Mouse (Mus musculus) heart, adult 8-10 months (tissue): Measurements from ENCODE around the gene Tcte2. TPM values are rescaled to one million over a fixed set of nuclear protein-coding genes. Genes with fewer than 3 reads are reported as not detected.
"Not testable (repeated sequence)": the region's sequence is repeated elsewhere in the genome, so short reads cannot be mapped to it uniquely, and the experiment has no call there.

Source experiments
- DNase-seq: peaks from one replicate; pipeline ENCODE4 v3.0.0; 2022; ENCODE audit warnings: low spot score
- total RNA-seq, 4 experiments: library from RNA; stranded (reverse); gene quantifications; 2 replicates each; pipeline ENCODE4 v1.2.4; 2022

Tcte2 gene
- 1 to 10 TPM; 6.0 to 7.6 (median 6.3) TPM for total RNA-seq

- no peak for DNase-seq
Observed at GRCm38 (mm10) chr17:13761179-13761913, at the start of gene Tcte2. Gene Tcte2 (minus strand): TSS chr17:13761825.

GRCm38 (mm10) chr17:13806016-13806415, 44.4 kb upstream of the Tcte2 start:
- DNase-seq = no peak

GRCm38 (mm10) chr17:13802836-13803408, 41.3 kb upstream of the Tcte2 start:
- DNase-seq = no peak

GRCm38 (mm10) chr17:13797691-13798090, 36.1 kb upstream of the Tcte2 start:
- no peak for DNase-seq

DNA sequence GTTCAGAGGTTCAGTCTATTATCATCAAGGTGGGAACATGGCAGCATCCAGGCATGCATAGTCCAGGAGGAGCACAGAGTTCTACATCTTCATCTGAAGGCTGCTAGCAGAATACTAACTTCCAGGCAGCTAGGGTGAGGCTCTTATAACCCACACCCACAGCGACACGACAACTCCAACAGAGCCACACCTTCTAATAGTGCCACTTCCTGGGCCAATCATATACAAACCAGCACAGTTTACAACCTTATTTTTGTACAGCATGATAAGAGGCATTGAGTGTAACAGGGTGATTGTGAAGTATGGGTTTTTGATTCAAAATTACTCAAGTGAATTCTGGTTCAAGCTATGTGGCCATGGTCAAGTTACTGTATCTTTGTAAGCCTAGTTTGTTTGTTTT, 28.4 kb upstream of the Tcte2 start:
- DNase-seq = not testable (repeated sequence)

DNA sequence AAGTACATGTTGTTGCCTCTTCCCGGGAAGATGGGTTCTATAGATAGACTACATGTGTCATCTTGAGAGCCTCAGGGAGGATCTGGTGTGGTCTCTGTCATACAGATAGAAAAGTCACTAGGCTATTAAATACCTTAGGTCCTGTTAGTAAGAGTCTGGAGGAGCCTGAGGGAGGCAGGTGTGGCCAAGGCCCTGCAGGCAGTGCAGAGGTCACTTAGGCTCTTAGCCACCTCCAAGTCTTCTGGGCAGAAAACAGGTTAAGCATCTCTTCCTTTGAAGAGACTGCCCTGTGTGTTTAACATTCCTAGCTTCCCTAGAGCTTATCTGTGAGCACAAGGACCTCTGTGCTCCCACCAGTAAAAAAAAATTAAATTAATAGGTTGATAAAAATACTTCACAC, 21.8 kb upstream of the Tcte2 start:
- no peak for DNase-seq

DNA sequence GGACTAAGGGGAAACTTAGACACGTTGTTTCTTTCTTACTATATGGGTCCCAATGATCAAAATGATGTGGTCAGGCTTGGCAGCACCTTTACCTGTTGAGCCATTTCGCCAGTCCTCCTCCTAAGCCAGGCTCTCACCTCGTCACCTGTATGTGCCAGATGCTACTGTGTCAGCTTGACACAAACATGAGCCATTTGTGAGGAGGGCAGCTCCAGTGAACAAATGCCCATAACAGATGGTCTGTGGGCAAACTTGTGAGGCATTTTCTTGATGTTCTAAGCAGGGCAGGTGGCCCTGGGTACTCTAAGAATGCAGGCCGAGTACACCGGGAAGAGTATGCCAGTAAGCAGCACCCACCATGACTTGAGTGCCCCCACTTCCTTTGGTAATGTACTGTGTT, 20.3 kb upstream of the Tcte2 start:
- no peak for DNase-seq

- DNase-seq = no peak
Observed at GRCm38 (mm10) chr17:13778865-13779264, 17.2 kb upstream of the Tcte2 start.

GRCm38 (mm10) chr17:13777676-13778075, 16.1 kb upstream of the Tcte2 start:
- DNase-seq = no peak

DNA sequence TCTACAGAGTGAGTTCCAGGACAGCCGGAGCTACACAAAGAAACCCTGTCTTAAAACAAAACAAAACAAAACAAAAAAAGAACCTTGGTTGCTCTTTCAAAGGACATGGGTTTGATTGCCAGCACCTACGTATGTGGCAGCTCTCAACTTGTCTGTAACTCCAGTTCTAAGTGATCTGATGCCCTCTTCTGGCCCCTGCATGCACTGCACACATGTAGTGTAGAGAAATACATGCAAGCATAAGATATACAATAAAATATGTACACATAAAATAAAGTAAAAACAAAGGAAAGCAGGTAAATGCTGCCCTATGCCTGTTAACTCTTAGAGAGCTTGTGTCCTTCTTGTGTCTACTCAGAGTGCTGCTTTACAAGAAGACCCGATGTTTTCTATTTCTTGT, 7.6 kb upstream of the Tcte2 start:
- no peak for DNase-seq

DNA sequence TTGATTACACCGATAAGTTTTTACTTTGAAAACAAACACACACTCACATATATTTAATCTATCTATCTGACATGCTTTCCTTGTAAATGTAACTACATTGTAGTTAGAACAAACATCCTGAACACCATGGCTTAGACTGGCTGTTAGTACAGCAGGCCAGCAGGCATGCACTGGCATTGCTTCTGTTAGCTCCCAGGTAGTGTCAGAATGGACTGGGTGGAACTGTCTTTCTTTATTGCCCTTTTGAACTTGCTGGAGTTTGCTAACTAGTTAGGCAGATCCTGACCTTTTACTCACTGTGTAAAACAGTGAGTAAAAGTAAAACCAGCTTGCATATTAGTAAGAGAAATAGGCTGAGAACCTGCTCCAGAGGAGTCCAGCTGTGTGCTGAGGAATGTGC, 6.9 kb upstream of the Tcte2 start:
- DNase-seq = no peak

DNA sequence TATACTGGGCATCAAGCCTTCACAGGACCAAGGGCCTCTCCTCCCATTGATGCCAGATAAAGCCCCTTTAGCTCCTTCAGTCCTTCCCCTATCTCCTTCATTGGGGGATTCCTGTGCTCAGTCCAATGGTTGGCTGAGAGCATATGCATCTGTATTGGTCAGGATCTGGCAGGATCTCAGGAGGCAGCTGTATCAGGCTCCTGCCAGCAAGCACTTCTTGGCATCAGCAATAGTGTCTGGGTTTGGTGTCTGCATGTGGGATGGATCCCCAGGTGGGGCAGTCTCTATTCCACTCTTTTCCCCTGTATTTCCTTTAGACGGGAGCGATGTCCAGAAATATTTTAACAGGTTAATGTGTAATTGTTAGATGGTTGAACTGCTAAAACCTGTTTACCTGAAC, 3.3 kb upstream of the Tcte2 start:
- DNase-seq = not testable (repeated sequence)

DNA sequence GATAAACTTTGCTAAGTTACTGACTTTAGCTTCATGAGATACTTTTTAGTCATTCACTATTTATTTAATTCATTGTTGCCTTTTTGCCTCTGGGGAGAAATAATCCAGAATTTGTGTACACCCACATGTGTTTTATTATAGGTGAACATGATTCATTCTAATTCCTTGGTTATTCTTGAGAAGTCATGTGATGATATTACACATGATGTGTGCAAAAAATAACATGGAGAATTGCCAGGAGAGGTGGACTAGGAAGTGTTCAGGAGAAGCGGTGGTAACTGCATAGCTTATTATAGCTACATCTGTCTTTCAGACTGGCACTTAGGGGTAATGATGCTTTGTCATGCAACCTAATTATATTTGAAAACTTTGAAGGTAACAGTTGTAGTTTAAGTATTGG, 2.2 kb upstream of the Tcte2 start:
- DNase-seq = no peak

GRCm38 (mm10) chr17:13760675-13761178, 898 bp downstream of the Tcte2 start:
- no peak for DNase-seq

DNA sequence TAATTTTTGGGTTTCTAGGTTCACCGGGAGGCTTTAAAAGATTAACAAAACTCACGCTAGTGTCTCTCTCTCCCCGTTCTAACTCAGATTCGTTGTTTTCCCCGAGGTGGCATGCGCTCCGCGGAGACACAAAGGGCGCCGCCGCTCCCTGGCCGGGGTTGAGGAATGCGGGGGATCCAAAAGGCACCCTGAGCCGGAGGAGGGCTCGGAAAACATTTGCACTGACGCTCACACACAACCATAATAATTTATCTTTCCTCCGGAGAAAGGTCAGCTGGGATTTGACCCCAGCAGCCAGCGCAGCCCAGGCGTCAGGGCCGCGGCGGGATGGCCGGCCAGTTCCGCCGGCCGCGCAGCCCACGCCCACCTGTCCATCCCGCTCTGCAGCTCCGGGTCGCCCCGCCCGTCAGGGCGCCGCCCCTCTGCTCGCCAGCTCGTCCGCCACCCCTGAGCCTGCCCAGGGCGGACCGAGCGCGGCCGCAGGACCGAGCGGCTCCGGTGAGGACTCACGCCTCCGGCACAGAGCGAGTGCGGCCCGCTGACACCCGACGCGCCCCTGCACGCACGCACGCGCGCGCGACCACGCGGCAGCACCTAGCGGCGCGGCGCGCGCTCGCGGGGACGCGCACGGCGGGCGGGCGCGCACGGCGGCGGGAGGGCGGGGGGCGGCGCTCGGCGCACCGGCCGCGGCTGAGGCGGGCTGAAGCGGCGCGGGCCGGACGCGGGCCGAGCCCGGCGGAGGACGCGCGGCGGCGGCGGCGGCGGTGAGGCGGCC, 1.6 kb downstream of the Tcte2 start, which contains the start of gene Afdn:
Afdn (plus strand) TSS at position 687 of the 775 bp plus-strand sequence.
- DNase-seq = peak; percentile 64

- no peak for DNase-seq
Observed at GRCm38 (mm10) chr17:13759156-13759852, 2.3 kb downstream of the Tcte2 start.

GRCm38 (mm10) chr17:13758586-13758985, 3.0 kb downstream of the Tcte2 start:
- DNase-seq = no peak

GRCm38 (mm10) chr17:13754940-13755339, 6.7 kb downstream of the Tcte2 start:
- no peak for DNase-seq

DNA sequence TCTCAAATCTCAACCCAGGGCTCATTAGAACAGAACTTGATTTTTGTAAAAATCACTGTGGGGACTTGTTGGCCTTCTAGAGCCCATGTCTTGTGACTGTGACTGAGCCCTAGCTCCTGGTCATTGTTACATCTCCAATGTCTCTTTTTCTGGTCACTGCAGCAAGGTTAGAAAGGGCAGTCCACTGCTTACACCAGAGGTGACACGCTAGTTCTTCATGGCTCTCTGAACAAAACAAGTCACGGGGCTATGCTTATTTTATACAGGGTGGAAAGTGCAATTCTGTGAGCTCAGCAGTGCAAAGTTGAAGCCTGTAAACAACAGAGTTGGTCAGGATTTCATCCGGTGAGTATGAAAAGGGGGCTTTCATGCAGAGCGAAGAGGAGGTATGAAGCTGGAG, 7.7 kb downstream of the Tcte2 start:
- no peak for DNase-seq

DNA sequence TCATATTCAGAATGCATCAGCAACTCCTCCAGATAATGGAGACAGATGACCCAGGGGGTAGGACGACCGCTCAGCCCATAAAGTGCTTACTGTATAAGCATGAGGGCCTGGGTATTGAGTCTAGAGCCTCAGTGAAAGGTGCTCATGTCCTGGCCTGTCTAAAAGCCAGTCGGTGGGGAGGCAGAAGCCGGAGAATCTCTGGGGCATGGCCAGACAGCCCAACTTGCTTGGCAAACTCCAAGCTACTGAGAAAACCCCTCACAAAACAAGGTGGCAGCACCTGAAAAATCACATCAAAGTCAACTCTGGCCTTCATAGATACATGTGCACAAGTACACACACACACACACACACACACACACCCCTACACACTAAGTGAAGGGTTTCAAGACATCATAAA, 12.6 kb downstream of the Tcte2 start:
- DNase-seq = no peak

- no peak for DNase-seq
Observed at GRCm38 (mm10) chr17:13747681-13748080, 13.9 kb downstream of the Tcte2 start.

DNA sequence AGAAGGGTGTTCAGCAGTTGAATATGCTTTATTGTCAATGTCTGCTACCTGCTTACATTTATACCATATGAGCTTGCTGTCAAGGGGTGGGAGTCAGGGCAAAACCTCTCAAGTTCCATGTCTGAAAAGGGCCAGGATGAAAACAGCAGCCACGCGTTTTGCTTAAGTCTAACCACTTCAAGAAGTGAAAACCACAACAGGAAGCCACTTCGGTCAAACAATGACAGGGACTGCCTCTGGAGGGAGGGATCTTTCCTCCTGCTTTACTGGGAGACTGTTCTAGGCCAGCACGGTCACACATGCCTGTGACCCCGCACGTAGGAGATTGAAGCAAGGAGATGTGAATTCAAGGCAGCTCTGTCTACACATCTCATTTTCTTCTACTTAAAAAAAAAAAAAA, 15.3 kb downstream of the Tcte2 start:
- DNase-seq = no peak
